Mouse (Mus musculus): ENCODE data around the gene Pgap2. TPM values are rescaled to one million over a fixed set of nuclear protein-coding genes. Genes with fewer than 3 reads are reported as not detected.

Pgap2 gene
- polyA plus RNA-seq, 1 experiment from 2014 or later: 80.8 TPM

GRCm38 (mm10) chr7:102229814-102230213 lies 19.8 kb downstream of the Pgap2 start:
- WGBS: 95% methylated on average over 6 of the region's 6 CpGs
- Histone ChIP-seq H3K4me1 (ENCODE audit: control insufficient read depth, insufficient read depth, low read length) (no peaks in the 10 kb centered on the region), H3K4me2 (ENCODE audit: low read depth, low read length) (no peak overlapping the region), H3K27me3 (replicated peaks; ENCODE audit: control insufficient read depth, insufficient read depth, low read length) (no peaks in the 10 kb centered on the region), H3K4me3 (ENCODE audit: low read depth, low read length) (no peak overlapping the region), H3K9ac (ENCODE audit: low read depth, low read length) (no peak overlapping the region), H3K9me3 (ENCODE audit: control insufficient read depth, low read length) (no peaks in the 10 kb centered on the region), H3K27ac (replicated peaks; ENCODE audit: low read depth, low read length) (no peak overlapping the region), H3K36me3 (ENCODE audit: control insufficient read depth, insufficient read depth, low read length) (peaks cover 50% of the 10 kb centered on the region)
- DNase-seq (ENCODE audit: low spot score): no peak
- no peak for ATAC-seq (ENCODE audit: low read depth)

GRCm38 (mm10) chr7:102233059-102233458 lies 23.1 kb downstream of the Pgap2 start:
- ATAC-seq (ENCODE audit: low read depth) (no peak), DNase-seq (ENCODE audit: low spot score) (no peak)
- no peak overlapping the region for H3K27ac ChIP-seq (replicated peaks; ENCODE audit: low read depth, low read length)
- no peaks in the 10 kb centered on the region for H3K9me3 ChIP-seq (ENCODE audit: control insufficient read depth, low read length)
- H3K27me3 ChIP-seq (replicated peaks; ENCODE audit: control insufficient read depth, insufficient read depth, low read length): no peaks in the 10 kb centered on the region
- no peak overlapping the region for H3K9ac ChIP-seq (ENCODE audit: low read depth, low read length)
- H3K4me3 ChIP-seq (ENCODE audit: low read depth, low read length): no peak overlapping the region
- 73% methylated on average over 4 of the region's 4 CpGs for WGBS
- peaks cover 62% of the 10 kb centered on the region for H3K36me3 ChIP-seq (ENCODE audit: control insufficient read depth, insufficient read depth, low read length)
- no peaks in the 10 kb centered on the region for H3K4me1 ChIP-seq (ENCODE audit: control insufficient read depth, insufficient read depth, low read length)
- H3K4me2 ChIP-seq (ENCODE audit: low read depth, low read length): no peak overlapping the region

- Histone ChIP-seq H3K27ac (replicated peaks; ENCODE audit: low read depth, low read length) (no peak overlapping the region), H3K4me2 (ENCODE audit: low read depth, low read length) (no peak overlapping the region), H3K4me3 (ENCODE audit: low read depth, low read length) (no peak overlapping the region), H3K36me3 (ENCODE audit: control insufficient read depth, insufficient read depth, low read length) (peaks cover 67% of the 10 kb centered on the region), H3K27me3 (replicated peaks; ENCODE audit: control insufficient read depth, insufficient read depth, low read length) (no peaks in the 10 kb centered on the region), H3K9ac (ENCODE audit: low read depth, low read length) (no peak overlapping the region), H3K9me3 (ENCODE audit: control insufficient read depth, low read length) (no peaks in the 10 kb centered on the region), H3K4me1 (ENCODE audit: control insufficient read depth, insufficient read depth, low read length) (no peaks in the 10 kb centered on the region)
- DNase-seq (ENCODE audit: low spot score) (no peak), ATAC-seq (ENCODE audit: low read depth) (no peak)
- 75% methylated on average over 8 of the region's 8 CpGs for WGBS
These were observed 28.8 kb downstream of the Pgap2 start for GRCm38 (mm10) chr7:102238686-102239286.

GRCm38 (mm10) chr7:102239591-102239990 lies 29.6 kb downstream of the Pgap2 start:
- Histone ChIP-seq H3K36me3 (ENCODE audit: control insufficient read depth, insufficient read depth, low read length) (peaks cover 67% of the 10 kb centered on the region), H3K4me1 (ENCODE audit: control insufficient read depth, insufficient read depth, low read length) (no peaks in the 10 kb centered on the region), H3K27ac (replicated peaks; ENCODE audit: low read depth, low read length) (no peak overlapping the region), H3K9ac (ENCODE audit: low read depth, low read length) (no peak overlapping the region), H3K4me2 (ENCODE audit: low read depth, low read length) (no peak overlapping the region), H3K27me3 (replicated peaks; ENCODE audit: control insufficient read depth, insufficient read depth, low read length) (no peaks in the 10 kb centered on the region), H3K9me3 (ENCODE audit: control insufficient read depth, low read length) (no peaks in the 10 kb centered on the region), H3K4me3 (ENCODE audit: low read depth, low read length) (no peak overlapping the region)
- DNase-seq (ENCODE audit: low spot score) (no peak), ATAC-seq (ENCODE audit: low read depth) (no peak)
- WGBS: 97% methylated on average over 16 of the region's 16 CpGs

- no peak overlapping the region for H3K4me3 ChIP-seq (ENCODE audit: low read depth, low read length)
- no peak for ATAC-seq (ENCODE audit: low read depth)
- peaks cover 40% of the 10 kb centered on the region for H3K36me3 ChIP-seq (ENCODE audit: control insufficient read depth, insufficient read depth, low read length)
- H3K4me2 ChIP-seq (ENCODE audit: low read depth, low read length): no peak overlapping the region
- DNase-seq (ENCODE audit: low spot score): no peak
- no peaks in the 10 kb centered on the region for H3K9me3 ChIP-seq (ENCODE audit: control insufficient read depth, low read length)
- H3K27me3 ChIP-seq (replicated peaks; ENCODE audit: control insufficient read depth, insufficient read depth, low read length): no peaks in the 10 kb centered on the region
- H3K4me1 ChIP-seq (ENCODE audit: control insufficient read depth, insufficient read depth, low read length): peaks cover 17% of the 10 kb centered on the region
- 87% methylated on average over 5 of the region's 5 CpGs for whole genome bisulfite sequencing
- H3K27ac ChIP-seq (replicated peaks; ENCODE audit: low read depth, low read length): no peak overlapping the region
- H3K9ac ChIP-seq (ENCODE audit: low read depth, low read length): no peak overlapping the region
These were observed 32.4 kb downstream of the Pgap2 start for GRCm38 (mm10) chr7:102242371-102242770.

GRCm38 (mm10) chr7:102242917-102243316 lies 32.9 kb downstream of the Pgap2 start:
- Histone ChIP-seq H3K36me3 (ENCODE audit: control insufficient read depth, insufficient read depth, low read length) (peaks cover 35% of the 10 kb centered on the region), H3K4me1 (ENCODE audit: control insufficient read depth, insufficient read depth, low read length) (peaks cover 23% of the 10 kb centered on the region), H3K27ac (replicated peaks; ENCODE audit: low read depth, low read length) (no peak overlapping the region), H3K27me3 (replicated peaks; ENCODE audit: control insufficient read depth, insufficient read depth, low read length) (no peaks in the 10 kb centered on the region), H3K4me2 (ENCODE audit: low read depth, low read length) (no peak overlapping the region), H3K9ac (ENCODE audit: low read depth, low read length) (no peak overlapping the region), H3K9me3 (ENCODE audit: control insufficient read depth, low read length) (no peaks in the 10 kb centered on the region), H3K4me3 (ENCODE audit: low read depth, low read length) (no peak overlapping the region)
- ATAC-seq (ENCODE audit: low read depth): no peak
- 87% methylated on average over 3 of the region's 3 CpGs for WGBS
- DNase-seq (ENCODE audit: low spot score): no peak

- Histone ChIP-seq H3K9me3 (ENCODE audit: control insufficient read depth, low read length) (no peaks in the 10 kb centered on the region), H3K9ac (ENCODE audit: low read depth, low read length) (no peak overlapping the region), H3K27me3 (replicated peaks; ENCODE audit: control insufficient read depth, insufficient read depth, low read length) (no peaks in the 10 kb centered on the region), H3K4me2 (ENCODE audit: low read depth, low read length) (no peak overlapping the region), H3K27ac (replicated peaks; ENCODE audit: low read depth, low read length) (no peak overlapping the region), H3K36me3 (ENCODE audit: control insufficient read depth, insufficient read depth, low read length) (peaks cover 25% of the 10 kb centered on the region), H3K4me1 (ENCODE audit: control insufficient read depth, insufficient read depth, low read length) (peaks cover 30% of the 10 kb centered on the region), H3K4me3 (ENCODE audit: low read depth, low read length) (no peak overlapping the region)
- no peak for ATAC-seq (ENCODE audit: low read depth)
- DNase-seq (ENCODE audit: low spot score): no peak
- 80% methylated on average over 2 of the region's 2 CpGs for WGBS
These were observed 33.9 kb downstream of the Pgap2 start for GRCm38 (mm10) chr7:102243870-102244269.

GRCm38 (mm10) chr7:102244782-102245535 lies 35.0 kb downstream of the Pgap2 start:
- Histone ChIP-seq H3K27ac (replicated peaks; ENCODE audit: low read depth, low read length) (no peak overlapping the region), H3K4me3 (ENCODE audit: low read depth, low read length) (no peak overlapping the region), H3K4me1 (ENCODE audit: control insufficient read depth, insufficient read depth, low read length) (peaks cover 30% of the 10 kb centered on the region), H3K36me3 (ENCODE audit: control insufficient read depth, insufficient read depth, low read length) (peaks cover 16% of the 10 kb centered on the region), H3K4me2 (ENCODE audit: low read depth, low read length) (no peak overlapping the region), H3K9me3 (ENCODE audit: control insufficient read depth, low read length) (no peaks in the 10 kb centered on the region), H3K27me3 (replicated peaks; ENCODE audit: control insufficient read depth, insufficient read depth, low read length) (no peaks in the 10 kb centered on the region), H3K9ac (ENCODE audit: low read depth, low read length) (no peak overlapping the region; the same call in 1 of the 2 replicates)
- no peak for DNase-seq (ENCODE audit: low spot score)
- WGBS: 72% methylated on average over 3 of the region's 3 CpGs
- ATAC-seq (ENCODE audit: low read depth): no peak

All from embryonic facial prominence, embryonic 14.5 days (tissue).